Comparison of ENCODE assay signal across 12 mouse cellular contexts in genomic region chr12:79534778-79535177, GRCm38 (mm10).
DNase-seq lines count a peak whose midpoint lies in the region; ATAC-seq and TF ChIP-seq lines count a peak whose summit lies in the region.
"Had no signal": no experiment of that assay in that cellular context is flagged by ENCODE, and none has a peak within 500 bp of the region (broad histone marks: within the 10 kb centered on the region; RNA-seq: fewer than 3 reads in every experiment).

No protein-coding gene starts in this region.

- H3K36me3 ChIP-seq in intestine, embryonic 16.5 days (ENCODE audit: control insufficient read depth, insufficient read depth, low read length) = no peaks in the 10 kb centered on the region
- H3K36me3 ChIP-seq in intestine, postnatal 0 days (ENCODE audit: control insufficient read depth, insufficient read depth) = no peaks in the 10 kb centered on the region
- H3K36me3 ChIP-seq in forebrain, embryonic 16.5 days (ENCODE audit: control insufficient read depth, insufficient read depth) = no peaks in the 10 kb centered on the region
- H3K36me3 ChIP-seq: G1E had no signal

- H3K27me3 ChIP-seq in intestine, embryonic 16.5 days (replicated peaks; ENCODE audit: control insufficient read depth, insufficient read depth, low read length) = no peaks in the 10 kb centered on the region
- no peaks in the 10 kb centered on the region for H3K27me3 ChIP-seq in intestine, postnatal 0 days (replicated peaks; ENCODE audit: control insufficient read depth, insufficient read depth, low read length)
- no peaks in the 10 kb centered on the region; the same call in 1 of the 2 replicates for H3K27me3 ChIP-seq in forebrain, embryonic 16.5 days (replicated peaks; ENCODE audit: control insufficient read depth, insufficient read depth, low read length)

- H3K27ac ChIP-seq in intestine, embryonic 16.5 days (ENCODE audit: low read length) = peak overlapping the region; percentile 47; the same call in 1 of the 2 replicates
- no peak overlapping the region for H3K27ac ChIP-seq in intestine, postnatal 0 days (ENCODE audit: low read depth, low read length)
- H3K27ac ChIP-seq in forebrain, embryonic 16.5 days (ENCODE audit: low read length) = peak overlapping the region; percentile 41

- DNase-seq in embryo, embryonic 10 days (ENCODE audit: low spot score) = peak; percentile 48
- no peak for DNase-seq in embryo, embryonic 11 days
- DNase-seq in lung, postnatal 36 days = peak; percentile 78
- DNase-seq in adrenal gland, adult (ENCODE audit: inconsistent age in 2 of 2, low spot score in 1 of 2) = no peak
- DNase-seq in cerebellum, adult 18-20 months = no peak
- DNase-seq: gastrocnemius, postnatal 14 days; kidney, adult 9 months; thymus, postnatal 36 days had no signal

- no peak for TF ChIP-seq CTCF in intestine, postnatal 0 days (IDR thresholded peaks at IDR 0.05; ENCODE audit: low read depth)

- H3K4me2 ChIP-seq in intestine, embryonic 16.5 days (ENCODE audit: low read depth, low read length) = no peak overlapping the region
- no peak overlapping the region for H3K4me2 ChIP-seq in intestine, postnatal 0 days (replicated peaks; ENCODE audit: low read depth)
- H3K4me2 ChIP-seq in forebrain, embryonic 16.5 days (ENCODE audit: low read length) = no peak overlapping the region

- H3K4me1 ChIP-seq in intestine, embryonic 16.5 days (ENCODE audit: control insufficient read depth, insufficient read depth, low read length) = peaks cover 24% of the 10 kb centered on the region
- H3K4me1 ChIP-seq in intestine, postnatal 0 days (replicated peaks; ENCODE audit: control insufficient read depth, insufficient read depth, low read length) = peaks cover 8% of the 10 kb centered on the region
- peaks cover 20% of the 10 kb centered on the region for H3K4me1 ChIP-seq in forebrain, embryonic 16.5 days (replicated peaks; ENCODE audit: control insufficient read depth, insufficient read depth, low read length)

- no peak overlapping the region for H3K9ac ChIP-seq in intestine, embryonic 16.5 days (ENCODE audit: low read depth, low read length)
- no peak overlapping the region for H3K9ac ChIP-seq in intestine, postnatal 0 days (ENCODE audit: low read depth, low read length)
- H3K9ac ChIP-seq in forebrain, embryonic 16.5 days (replicated peaks; ENCODE audit: low read depth, low read length) = no peak overlapping the region

- H3K4me3 ChIP-seq in intestine, embryonic 16.5 days (ENCODE audit: low read length) = no peak overlapping the region
- H3K4me3 ChIP-seq in intestine, postnatal 0 days (ENCODE audit: low read depth, low read length) = no peak overlapping the region
- H3K4me3 ChIP-seq in forebrain, embryonic 16.5 days (replicated peaks; ENCODE audit: low read length) = no peak overlapping the region

- ATAC-seq in intestine, embryonic 16.5 days = no peak
- no peak for ATAC-seq in intestine, postnatal 0 days
- ATAC-seq in forebrain, embryonic 16.5 days = 0 out of 2 replicates have a peak, but pooled peaks have one; percentile 7

- H3K9me3 ChIP-seq in intestine, embryonic 16.5 days (ENCODE audit: control insufficient read depth, low read length) = no peaks in the 10 kb centered on the region
- H3K9me3 ChIP-seq in intestine, postnatal 0 days (ENCODE audit: control insufficient read depth) = no peaks in the 10 kb centered on the region
- H3K9me3 ChIP-seq in forebrain, embryonic 16.5 days (ENCODE audit: control insufficient read depth, low read length) = no peaks in the 10 kb centered on the region
- H3K9me3 ChIP-seq: G1E had no signal

- 46% methylated on average over 1 of the region's 1 CpGs for WGBS in intestine, embryonic 16.5 days
- 36% methylated on average over 1 of the region's 1 CpGs for WGBS in intestine, postnatal 0 days
- 13% methylated on average over 1 of the region's 1 CpGs for WGBS in forebrain, embryonic 16.5 days

Comparison
In these comparisons a context has a peak if more than half of its experiments do, and no peak if none do; other contexts are left out.
1. DNase-seq: peak in embryo, embryonic 10 days (single experiment) and lung, postnatal 36 days (single experiment); none in embryo, embryonic 11 days (single experiment), adrenal gland, adult (0 of 2) and cerebellum, adult 18-20 months (0 of 2).